Mouse (Mus musculus): ENCODE results near the gene Tmem231.
A peak's percentile ranks its signal among the peaks of the same experiment; 100 is the strongest.

Tmem231 gene

GRCm38 (mm10) chr8:111933348-111934076, at the start of gene Tmem231:
TSS of gene Tmem231 (minus strand) at chr8:111933881.
- DNase-seq (ENCODE audit: low read depth), result peak; percentile 95

DNA sequence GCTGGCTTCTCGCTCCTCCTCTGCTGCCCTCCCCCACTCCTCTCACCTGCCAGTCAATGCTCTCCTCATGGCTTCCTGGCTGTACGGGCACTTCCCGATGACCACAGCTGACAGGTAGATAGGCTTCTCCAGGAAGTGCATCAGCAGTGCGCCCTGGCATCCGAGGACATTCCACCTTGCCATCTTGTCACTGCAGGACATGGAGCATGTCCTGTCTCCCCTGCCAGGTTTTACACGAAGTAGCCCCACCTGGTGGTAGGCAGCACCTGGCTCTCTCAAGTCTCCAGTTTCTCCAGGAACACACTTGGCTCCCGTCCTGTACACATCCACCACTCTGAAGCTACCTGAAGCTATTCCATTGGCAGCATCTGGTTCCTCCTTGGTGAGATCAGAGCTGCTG, 48.4 kb upstream of the Tmem231 start:
- no peak for DNase-seq (ENCODE audit: low read depth)

- DNase-seq (ENCODE audit: low read depth), result no peak
Observed at GRCm38 (mm10) chr8:111978147-111978546, 44.5 kb upstream of the Tmem231 start.

DNA sequence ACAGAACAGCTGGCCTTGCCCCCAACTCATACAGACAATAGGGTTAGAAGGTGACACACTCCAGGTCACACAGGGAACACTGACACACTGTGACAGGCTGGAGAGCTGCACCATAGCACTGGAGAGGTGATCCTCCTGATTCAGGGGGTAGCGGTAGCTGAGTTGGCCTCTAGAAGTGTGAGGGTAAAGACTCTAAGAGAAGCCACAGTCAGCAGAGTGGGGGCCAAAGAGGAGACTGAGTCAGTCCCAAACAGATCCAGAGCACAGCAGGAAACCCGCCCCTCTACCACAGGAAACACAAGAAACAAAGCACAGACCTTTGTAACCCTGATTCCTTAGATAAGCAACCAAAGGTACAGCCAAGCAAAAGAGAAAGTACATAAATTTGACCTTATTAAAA, 42.6 kb upstream of the Tmem231 start:
- DNase-seq (ENCODE audit: low read depth), result no peak

GRCm38 (mm10) chr8:111975706-111976105, 42.0 kb upstream of the Tmem231 start:
- DNase-seq (ENCODE audit: low read depth), result no peak

DNA sequence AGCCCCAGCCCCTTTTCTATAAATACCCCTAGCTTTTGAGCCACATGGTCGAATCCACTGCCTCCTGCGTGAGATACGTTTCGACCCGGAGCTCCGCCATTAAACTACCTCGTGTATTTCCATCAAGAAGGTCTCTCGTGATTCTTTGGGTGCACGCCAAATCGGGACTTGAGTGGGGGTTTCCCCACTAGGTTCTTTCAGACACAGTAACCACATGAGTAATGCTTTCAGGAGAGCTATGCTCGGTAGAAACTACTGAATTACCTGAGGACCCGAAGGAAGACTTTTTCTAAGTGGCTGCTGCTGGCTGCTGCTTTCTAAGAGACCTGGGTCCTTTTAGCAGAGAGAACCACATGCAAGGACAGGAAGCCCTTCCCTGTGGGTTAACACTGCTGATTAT, 40.5 kb upstream of the Tmem231 start:
- DNase-seq (ENCODE audit: low read depth), result no peak

DNA sequence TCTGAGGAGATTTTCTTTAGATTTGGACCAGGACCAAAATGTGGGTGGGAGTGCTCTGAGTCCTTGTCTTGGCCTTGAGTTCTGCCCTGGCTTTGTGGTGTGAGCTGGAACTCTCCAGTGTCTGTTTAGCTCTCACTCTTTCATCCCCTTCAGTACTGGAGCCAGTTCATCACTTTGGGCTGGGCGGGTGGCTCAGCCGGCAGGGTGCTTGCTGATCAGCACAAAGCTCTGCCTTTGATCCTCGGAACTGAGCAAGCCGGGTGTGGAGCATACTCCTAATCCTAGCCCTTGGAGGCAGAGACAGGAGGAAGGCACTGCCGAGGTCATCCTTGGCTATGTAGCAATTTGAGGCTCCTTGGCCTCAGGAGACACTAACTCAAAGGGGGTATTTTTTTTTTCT, 35.3 kb upstream of the Tmem231 start:
- no peak for DNase-seq (ENCODE audit: low read depth)

- no peak for DNase-seq (ENCODE audit: low read depth)
Observed at GRCm38 (mm10) chr8:111968541-111968940, 34.9 kb upstream of the Tmem231 start.

DNA sequence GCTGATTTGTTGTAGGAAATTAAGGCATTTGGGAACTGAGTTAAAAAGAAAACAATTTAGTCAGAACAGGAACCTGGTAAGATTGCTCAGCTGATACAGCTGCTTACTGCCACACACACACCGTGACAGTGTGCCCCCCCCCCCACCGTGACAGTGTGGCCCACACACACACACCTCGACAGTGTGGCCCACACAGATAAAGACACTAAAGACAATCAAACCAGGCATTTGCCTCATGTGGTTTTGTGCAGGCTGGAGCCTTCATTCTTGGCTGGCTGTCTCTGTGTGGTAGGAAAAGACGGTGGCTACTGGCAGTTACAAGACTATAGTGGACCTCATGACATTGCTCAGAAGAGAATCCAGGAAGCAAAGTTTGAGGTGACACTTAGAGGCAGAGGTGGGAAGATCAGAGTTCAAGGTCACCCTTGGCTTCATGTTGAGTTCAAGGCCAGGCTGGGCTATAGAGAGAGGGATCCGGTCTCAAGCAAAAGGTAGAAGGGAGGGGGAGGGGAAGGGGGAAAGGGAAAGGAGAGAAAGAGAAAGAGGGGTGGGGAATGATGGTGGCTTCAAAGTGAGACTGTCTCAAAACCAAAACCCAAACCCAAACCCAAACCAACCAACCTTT, 33.7 kb upstream of the Tmem231 start:
- no peak for DNase-seq (ENCODE audit: low read depth)

DNA sequence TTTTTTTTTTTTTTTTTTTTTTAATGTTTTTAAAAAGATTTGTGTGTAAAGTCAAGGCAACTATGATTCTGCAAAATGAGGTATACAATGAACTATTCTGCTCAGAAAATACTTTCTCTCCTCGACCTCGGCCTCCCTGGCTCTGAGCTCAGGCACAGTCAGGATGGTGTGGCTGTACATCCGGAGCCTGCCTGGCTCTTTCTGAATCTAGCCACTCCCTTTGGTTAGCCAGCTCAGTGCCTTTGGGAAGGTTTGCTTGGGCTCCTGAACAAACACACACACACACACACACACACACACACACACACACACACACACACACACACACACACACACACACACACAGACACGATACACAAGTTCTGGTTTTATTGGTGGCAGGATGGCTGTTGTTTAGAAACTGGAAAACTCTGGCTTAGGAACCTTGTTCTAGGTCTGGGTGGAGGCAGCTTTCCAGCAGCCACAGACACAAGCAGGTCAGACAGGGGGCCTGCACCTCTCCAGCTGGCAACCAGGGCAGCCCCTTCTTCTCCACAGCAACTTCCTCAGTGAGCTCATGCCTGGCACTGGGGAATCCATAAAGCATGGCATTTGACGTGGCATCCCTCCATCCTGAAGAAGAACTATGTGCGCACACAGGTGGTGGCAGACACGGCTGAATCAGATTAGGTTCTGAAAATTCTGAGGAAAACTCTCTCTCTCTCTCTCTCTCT, 31.3 kb upstream of the Tmem231 start:
- peak; percentile 75 for DNase-seq (ENCODE audit: low read depth)

- peak; percentile 49 for DNase-seq (ENCODE audit: low read depth)
Observed at GRCm38 (mm10) chr8:111964351-111964750, 30.7 kb upstream of the Tmem231 start.

- no peak for DNase-seq (ENCODE audit: low read depth)
Observed at GRCm38 (mm10) chr8:111963546-111963945, 29.9 kb upstream of the Tmem231 start.

DNA sequence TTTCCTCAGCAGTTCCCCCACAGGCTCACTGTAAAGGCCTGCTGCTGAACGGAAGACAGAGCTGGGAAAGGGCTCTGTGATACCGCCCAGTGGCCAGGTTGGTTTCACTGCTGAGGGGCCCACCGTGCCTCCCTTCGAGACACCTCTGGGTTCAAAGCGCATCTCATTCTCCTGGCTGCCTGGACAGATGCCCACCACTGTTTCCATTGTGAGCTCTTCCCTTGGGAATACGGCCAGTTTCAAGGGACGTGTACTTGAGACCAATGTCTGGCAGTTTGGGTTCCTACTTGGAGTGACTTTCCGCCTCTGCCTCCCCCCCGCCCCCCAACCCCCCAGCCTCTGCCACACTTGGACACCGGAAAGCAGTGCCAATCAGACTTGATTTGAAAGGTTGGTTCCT, 29.4 kb upstream of the Tmem231 start:
- DNase-seq (ENCODE audit: low read depth), result no peak

- DNase-seq (ENCODE audit: low read depth), result no peak
Observed at GRCm38 (mm10) chr8:111962589-111962988, 28.9 kb upstream of the Tmem231 start.

GRCm38 (mm10) chr8:111961330-111961729, 27.6 kb upstream of the Tmem231 start:
- no peak for DNase-seq (ENCODE audit: low read depth)

DNA sequence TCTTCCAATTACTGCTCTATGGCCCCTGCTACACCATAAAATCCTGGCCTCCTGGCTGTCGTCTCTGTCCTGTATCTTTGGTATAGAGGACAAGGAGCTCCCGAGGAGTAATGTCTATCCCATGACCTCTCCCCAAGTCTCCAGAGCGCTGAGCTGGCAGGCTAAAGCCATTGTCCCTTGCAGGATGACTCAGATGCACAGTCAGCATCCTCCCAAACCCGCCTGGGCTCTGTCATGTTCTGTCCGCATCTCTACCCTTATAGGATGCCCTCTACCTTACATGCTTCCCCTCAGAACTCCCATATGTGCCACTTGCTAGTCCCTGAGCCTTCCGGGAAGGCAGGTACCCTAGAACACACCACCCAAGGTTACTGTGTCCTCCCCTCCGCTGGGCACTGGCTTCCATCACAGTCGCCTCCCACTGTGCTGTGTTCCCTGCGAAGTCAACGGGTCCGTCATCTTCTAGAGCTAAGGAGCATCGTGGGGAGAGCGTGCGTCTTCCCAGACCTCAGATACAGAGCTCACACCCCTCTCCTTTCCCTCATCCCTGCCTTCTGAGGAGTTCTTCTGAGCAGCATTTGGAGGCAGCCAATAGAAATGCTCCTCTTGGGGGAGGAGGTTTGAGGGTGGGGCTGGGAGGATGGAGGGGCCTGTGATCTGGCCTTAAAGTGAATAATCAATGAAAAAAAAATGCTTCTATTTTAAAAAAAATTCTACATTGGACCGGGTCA, 27.1 kb upstream of the Tmem231 start:
- DNase-seq (ENCODE audit: low read depth), result no peak

- no peak for DNase-seq (ENCODE audit: low read depth)
Observed at GRCm38 (mm10) chr8:111957231-111957630, 23.6 kb upstream of the Tmem231 start.

GRCm38 (mm10) chr8:111955879-111956278, 22.2 kb upstream of the Tmem231 start:
- DNase-seq (ENCODE audit: low read depth), result no peak

DNA sequence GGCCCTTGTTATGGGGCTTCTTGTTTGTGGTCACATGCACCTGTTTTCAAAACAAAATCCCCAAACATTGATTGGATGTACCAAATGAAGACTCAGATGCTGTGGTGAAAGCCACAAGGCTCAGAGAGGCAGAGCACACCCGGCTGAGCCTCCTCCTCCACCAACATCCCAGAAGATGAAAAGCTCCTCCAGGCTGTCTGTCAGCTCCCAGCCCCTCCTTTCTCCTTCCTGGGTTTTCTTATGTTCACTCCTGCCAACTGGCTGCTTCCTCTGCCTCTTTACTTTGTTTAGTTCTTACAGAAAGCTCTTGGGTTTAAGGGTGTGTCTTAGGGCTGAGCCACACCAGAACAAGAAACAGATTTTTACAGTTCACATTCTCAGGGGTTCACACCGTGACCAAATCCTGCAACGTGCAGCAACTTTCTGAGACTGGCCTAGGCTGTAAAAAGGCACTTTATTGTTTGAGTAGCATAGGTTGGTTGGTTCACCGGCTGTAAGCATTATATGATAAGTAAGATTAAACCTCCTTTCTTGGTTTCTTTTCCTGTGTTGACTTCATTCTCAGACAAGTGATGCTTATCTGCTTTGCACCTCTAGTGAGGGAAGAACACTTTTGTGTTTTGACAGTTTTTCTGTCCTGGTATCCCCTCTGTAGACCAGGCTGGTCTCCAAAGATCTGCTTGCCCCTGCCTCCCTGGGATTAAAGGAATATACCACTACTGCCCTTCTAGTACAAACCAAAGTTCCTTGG, 21.3 kb upstream of the Tmem231 start:
- no peak for DNase-seq (ENCODE audit: low read depth)

GRCm38 (mm10) chr8:111951936-111952335, 18.3 kb upstream of the Tmem231 start:
- DNase-seq (ENCODE audit: low read depth), result no peak

GRCm38 (mm10) chr8:111951317-111951716, 17.6 kb upstream of the Tmem231 start:
- DNase-seq (ENCODE audit: low read depth), result no peak

DNA sequence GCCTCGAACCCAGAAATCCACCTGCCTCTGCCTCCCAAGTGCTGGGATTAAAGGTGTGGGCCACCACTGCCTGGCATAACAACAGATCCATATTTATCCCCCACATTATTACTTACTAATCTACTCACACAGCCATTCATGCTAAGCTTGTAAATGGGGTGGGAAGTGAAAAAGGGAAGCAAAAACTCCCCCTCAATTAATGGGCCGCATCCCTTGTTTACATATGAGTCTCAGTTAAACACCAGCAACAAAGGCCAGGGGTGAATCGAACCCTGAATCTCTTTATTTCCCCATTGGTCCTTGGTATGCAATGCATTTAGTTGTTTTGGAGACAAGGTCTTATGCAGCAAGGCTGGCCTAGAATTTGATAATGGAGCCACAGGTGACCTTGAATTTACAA, 17.2 kb upstream of the Tmem231 start:
- DNase-seq (ENCODE audit: low read depth), result no peak
